Mouse (Mus musculus) v-Abl transformed pro-B cells (cell line): ENCODE measurements around the gene Cmpk2.
"Not testable (repeated sequence)": the region's sequence is repeated elsewhere in the genome, so short reads cannot be mapped to it uniquely, and the experiment has no call there.

Experiments
- in situ Hi-C, 2 experiments: fragments of 400-800 bp; cut with MboI; formaldehyde crosslinking; loops; one replicate each; pipeline ENCODE4 v1.15.1; 2025; ENCODE audit not compliant: unreplicated experiment in 2 of 2

Cmpk2 gene

GRCm38 (mm10) chr12:26478196-26479004 is 9.4 kb downstream of the Cmpk2 start:
- in situ Hi-C loops = no loop called here

GRCm38 (mm10) chr12:26485738-26486580 is 17.0 kb downstream of the Cmpk2 start:
- in situ Hi-C loops = not testable (repeated sequence)

- in situ Hi-C loops = no loop called here
These were observed 19.0 kb downstream of the Cmpk2 start for GRCm38 (mm10) chr12:26487874-26488616.

- in situ Hi-C loops = no loop called here
These were observed 19.7 kb downstream of the Cmpk2 start for GRCm38 (mm10) chr12:26488617-26489274.

- in situ Hi-C loops = no loop called here
These were observed 20.9 kb downstream of the Cmpk2 start for GRCm38 (mm10) chr12:26489942-26490341.

- in situ Hi-C loops = no loop called here
These were observed 32.0 kb downstream of the Cmpk2 start for GRCm38 (mm10) chr12:26501042-26501441.

- in situ Hi-C loops = no loop called here
These were observed 42.0 kb downstream of the Cmpk2 start for GRCm38 (mm10) chr12:26510971-26511370.

- in situ Hi-C loops = no loop called here
These were observed 49.2 kb downstream of the Cmpk2 start for GRCm38 (mm10) chr12:26518206-26518605.

- in situ Hi-C loops = no loop called here
These were observed 56.1 kb downstream of the Cmpk2 start for GRCm38 (mm10) chr12:26524943-26525697.

- in situ Hi-C loops = no loop called here
These were observed 56.7 kb downstream of the Cmpk2 start for GRCm38 (mm10) chr12:26525698-26526026.
